Mouse (Mus musculus) MN1 (cell line): ENCODE data around the gene Prc1.

Experiments used
- DNase-seq: peaks from one replicate; pipeline ENCODE4 v3.0.0-alpha.2; 2016; ENCODE audit warnings: low spot score

The Prc1 gene

DNA sequence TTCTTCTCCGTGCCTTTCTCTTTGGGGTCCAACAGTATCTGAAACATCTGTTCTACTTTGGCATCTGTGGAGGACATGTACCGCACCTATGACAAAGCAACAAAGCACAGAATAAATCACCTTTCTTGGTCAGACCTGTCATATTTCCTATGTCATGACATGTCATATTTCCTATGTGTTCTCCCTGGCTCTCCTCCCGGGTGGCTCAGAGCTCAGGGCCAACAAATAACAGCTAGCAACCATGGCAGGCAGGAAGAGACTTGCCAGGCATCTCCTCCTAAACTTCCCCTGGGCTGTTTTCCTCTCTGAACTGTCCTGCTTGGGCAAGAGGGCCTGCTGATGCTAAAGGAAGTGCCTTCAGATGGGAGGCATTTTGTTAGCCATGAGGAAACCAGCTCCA is 42.7 kb downstream of the Prc1 start:
- no peak for DNase-seq

DNA sequence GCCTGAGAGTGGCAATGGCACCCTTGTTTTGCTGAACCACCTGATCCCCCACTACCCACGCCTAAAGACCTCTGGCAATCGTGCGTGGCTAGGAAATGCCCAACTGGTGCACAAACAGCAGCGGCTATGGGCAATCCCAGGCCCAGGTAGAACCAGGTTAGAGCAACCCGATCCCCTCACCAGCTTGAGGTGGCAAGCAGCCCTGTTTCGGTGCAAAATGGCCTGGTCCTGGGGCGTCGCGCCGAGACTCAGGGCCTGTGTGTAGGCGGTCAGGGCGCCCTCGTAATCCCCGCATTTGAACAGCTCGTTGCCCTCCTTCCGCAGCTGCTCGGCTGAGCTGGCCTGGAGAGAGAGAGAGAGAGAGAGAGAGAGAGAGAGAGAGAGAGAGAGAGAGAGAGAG is 45.1 kb downstream of the Prc1 start:
- peak; percentile 43 for DNase-seq

DNA sequence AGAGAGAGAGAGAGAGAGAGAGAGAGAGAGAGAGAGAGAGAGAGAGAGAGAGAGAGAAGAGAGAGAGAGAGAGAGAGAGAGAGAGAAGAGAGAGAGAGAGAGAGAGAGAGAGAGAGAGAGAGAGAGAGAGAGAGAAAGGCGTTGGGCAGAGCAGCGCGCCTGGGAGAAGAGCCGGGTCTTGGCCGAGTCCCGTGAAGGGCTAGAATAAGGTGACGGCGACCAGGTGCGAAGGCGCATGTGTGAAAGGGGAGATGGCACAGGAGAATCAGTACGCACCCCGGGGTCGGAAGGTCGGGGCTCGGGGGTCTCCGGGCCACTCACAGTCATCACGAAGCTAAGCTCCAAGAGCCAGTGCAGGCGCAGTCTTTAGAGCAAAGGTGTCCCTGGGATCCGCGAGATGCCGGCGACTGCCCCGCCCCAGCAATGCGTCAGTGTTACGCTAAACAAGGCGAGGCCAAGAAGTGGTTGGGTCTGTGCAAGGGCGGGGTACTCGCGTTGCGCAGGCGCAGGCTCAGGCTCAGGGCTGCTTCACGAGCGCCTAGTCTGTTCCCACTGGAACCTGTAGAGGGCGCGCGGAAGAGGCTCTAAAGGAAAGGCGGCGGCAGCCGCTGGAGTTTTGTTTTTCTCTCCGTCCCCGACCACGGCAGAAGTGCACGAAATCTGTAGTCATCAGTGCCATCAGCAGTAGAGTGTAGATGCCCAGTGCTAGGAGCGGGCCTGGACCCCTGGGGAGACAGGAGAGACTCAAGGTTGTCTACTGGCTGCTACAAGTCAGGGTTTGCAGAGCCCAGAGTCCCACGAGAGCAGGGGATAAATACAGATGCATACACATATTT is 45.8 kb downstream of the Prc1 start:
- peak; percentile 98 for DNase-seq

DNA sequence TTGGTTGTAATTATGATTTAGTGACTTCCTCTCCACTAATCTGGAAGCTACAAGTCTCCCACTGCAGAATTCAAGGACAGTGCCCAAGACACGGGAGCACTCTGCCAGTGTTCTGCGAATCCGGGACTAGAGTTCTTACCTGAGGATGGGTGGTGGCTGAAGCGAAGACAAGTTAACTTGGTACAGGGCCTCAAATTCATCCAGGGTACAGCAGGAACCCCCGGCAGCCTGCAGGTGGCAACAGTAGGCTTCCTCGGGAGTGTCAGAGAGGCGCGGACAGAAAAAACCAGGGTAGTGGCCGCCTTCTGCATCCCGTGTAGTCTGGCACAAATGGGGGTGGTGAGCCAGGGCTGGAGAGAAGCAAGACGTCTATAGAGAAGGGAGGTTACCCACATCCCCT is 46.5 kb downstream of the Prc1 start, which contains the start of gene Unc45a:
Unc45a (minus strand) TSS at position 213 of the 400 bp plus-strand sequence.
- DNase-seq = peak; percentile 86

DNA sequence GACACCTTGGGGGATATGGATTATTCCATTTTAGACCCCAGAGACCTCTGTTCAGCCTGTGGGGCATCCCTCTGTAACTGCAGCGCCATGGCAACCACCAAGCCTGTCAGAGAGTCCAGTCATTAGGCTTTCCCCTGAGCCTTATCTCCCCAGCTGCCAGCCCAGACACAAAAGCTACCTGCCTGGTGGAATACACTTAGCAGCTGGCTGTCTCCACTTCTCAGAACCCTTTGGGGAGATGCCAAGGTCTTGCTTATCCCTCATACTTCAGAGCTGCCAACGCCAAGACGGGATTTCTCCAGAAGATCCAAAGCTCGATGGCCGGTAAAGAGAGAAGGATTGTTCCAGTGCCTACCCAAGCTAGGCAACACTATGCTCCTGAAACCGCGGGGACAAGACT is 47.5 kb downstream of the Prc1 start:
- peak; percentile 66 for DNase-seq

DNA sequence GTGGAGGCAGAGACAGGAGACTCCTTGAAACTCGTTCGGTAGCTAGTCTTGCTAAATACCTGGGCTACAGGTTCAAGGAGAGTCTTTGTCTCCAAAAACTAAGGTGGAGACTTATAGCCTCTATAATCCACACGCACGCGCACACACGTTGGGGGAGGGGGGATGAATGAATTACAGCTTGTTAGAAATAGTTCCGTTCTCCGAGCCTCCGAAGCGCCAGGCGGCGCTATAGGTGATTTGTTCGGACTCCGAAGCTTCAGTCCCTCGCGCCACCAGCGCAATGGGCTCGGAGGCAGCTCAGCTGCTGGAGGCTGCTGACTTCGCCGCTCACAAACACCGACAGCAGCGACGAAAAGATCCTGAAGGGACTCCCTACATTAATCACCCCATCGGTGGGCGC is 48.6 kb downstream of the Prc1 start, which contains the start of gene Hddc3:
Hddc3 (plus strand) TSS at position 247 of the 400 bp plus-strand sequence.
- DNase-seq = peak; percentile 96

DNA sequence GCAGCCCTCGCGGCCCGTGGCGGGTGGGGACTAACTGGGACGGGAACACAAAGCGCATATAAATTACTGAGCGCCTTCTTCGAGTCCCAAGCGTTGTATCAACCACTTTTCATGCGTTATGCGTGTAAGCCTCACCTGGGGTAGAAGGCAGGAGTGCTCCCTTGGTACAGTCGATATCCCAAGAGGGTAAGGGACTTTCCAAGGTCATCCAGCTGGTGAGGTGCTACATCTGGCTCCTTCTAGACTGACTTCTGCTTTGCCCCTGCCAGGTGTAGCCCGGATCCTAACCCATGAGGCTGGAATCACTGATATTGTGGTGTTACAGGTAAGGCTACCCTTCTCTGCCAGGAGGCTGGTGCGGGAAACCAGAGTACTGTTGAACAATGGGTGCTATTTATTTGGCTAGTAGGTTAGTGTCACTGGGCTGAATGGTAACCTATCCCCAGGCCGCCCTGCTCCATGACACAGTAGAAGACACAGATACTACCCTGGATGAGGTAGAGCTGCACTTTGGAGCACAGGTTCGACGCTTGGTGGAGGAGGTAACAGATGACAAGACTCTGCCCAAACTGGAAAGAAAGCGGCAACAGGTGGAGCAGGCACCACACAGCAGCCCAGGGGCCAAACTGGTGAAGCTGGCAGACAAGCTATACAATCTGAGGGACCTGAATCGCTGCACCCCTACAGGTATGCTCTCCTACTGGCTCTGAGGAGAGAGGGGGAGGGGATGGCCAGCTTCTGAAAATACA is 49.2 kb downstream of the Prc1 start:
- no peak for DNase-seq

DNA sequence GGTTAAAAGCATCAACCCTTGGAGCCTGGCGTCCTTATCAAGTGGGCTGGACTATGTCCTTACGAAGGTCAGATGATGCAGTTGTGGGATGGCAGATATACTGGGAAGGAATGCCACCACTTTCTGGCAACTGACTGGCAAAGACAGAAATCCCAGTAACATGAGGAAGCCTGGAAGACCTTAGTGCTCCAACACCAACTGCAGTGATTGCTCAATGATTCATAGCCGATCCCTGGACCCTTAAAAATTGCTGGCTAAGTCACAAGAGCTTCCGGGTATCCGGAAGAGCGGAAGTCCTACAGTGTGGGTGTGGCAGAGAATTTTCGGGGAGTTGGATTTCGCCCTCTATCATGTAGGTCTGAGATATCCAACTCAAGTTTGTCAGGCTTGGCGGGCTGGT is 51.9 kb downstream of the Prc1 start:
- DNase-seq = no peak

DNA sequence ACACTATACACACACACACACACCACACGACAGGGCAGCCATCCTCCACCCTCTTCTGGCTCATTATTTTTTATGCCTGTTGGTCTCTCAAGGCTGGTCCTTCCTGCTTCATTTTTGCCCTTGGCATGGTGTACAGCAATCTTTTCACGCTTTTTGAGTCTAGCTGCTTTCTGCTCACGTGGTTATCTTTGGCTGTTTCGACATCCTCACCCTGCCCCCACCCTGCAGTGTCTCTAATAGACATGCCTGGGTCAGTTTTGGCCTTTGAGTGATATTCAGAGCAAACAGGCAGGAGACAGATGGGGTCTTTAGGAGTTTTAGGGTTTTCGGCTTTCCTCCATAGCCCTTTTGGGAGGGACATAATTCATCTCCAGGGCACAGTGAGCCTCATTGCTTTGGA is 52.6 kb downstream of the Prc1 start:
- DNase-seq = no peak

DNA sequence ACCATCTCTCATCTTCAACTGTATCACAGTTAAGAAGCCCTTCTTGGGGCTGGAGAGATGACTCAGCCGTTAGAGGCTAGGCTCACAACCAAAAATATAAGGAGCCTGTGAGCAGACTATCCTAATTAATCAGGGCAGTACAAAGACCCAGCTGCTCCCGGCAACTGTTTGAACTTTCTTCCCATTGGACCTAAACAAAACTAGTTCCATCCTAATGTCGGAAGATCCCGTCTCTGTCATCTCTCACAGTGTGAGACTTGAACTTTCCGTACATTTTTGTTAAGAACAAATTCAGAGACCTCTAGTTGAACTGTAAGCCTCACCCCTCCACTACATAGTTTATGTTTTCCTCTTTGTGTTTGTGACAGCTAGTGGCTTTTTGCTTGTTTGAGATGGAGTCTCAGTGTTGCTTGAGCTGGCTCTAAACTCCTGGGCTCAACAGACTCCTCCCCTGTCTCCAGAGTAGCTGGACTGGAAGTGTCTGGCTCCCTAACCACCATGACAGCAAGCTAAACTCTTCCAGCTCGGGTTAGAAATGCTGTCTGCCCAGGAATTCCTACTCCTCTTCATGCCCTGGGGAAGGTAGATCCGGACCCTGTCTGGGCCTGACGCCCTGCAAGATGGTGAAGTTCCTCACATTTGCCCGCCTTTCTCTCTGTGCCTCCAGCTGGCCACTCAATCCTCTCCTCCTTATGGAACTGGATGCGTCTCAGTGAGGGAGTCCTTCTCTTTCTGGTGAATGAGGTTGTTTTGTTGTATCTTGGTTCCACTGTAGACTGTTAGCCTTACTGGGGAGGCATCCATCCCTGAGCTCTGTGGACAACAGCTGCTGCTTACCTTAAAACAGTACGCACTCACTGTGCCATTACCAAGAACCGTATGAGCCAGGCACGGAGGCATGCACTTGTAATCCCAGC is 53.7 kb downstream of the Prc1 start:
- DNase-seq = no peak

DNA sequence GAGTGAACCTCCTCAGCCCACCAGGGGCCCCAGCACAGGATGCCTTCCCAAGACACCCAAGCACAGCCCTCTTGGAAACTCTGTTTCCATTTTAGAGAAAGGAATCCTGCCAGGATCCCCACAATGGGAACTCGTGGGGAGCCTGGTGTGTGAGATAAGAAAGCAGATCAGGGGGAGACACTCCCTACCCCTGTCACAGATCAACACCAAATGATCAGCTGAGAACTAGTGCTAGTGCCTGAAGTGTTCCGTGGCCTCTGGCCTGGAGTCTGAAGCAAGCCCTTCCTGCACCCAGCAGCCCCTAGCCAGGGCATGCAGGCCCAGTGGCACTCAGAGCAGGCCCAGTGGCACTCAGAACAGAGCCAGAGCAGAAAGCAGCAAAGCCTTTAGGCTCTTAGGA is 56.6 kb downstream of the Prc1 start:
- DNase-seq = no peak

DNA sequence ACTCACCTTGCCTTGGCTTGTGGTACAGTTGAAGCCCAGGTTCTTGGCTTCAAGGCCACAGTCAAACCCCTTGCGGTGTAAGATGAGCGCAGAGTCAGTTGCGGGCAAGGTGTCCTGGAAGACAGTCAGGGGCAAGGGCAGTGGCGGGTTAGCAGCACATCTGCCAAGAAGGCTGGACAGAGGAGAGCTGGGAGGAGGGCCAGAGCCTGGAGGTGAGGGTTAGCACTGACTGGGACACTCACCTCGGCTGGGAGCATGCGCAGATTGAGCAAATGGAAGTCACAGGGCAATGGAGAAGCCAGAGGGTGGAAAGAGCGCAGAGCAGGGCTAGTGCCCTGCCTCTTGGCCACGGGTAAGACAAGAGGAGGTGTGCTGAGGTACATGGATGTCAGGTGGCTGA is 58.7 kb downstream of the Prc1 start:
- no peak for DNase-seq

DNA sequence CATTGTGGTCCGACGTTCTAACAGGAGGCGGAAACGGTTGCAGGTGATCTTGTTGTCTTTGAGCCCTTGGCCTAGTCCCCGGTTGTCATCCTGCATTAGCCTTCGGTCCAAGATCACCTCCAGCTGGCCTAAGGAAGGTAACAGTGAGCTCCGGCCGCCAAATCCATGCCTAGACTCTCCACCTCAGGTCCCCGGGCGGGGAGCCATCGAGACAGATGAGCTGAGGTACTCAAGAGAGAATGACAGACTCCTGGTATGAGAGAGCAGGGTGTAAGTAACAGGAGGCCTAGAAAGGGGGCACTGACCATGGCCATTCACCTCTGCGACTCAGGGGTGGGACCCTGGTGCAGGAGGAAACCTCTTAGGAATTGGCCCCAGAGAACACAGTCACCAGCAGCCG is 62.1 kb downstream of the Prc1 start:
- DNase-seq = no peak

DNA sequence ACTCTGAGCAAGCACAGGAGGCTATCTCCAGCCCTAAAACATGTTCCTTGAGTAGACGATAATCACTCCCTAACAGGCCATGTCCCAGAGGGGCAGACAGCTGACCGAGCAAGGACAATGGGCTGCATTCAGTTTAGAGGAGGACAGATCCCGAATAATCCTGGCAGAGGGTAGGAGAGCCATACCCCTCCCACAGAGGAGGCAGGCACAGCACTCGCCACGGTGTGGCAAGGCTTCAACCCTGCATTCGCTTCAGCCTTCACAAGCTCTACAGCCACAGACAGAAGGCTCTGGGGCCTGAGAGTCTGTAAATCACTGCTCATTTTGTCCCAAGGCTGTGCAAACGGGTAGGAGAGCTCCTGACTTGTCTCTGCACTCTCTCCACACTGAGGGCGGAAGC is 62.9 kb downstream of the Prc1 start:
- peak; percentile 80 for DNase-seq

DNA sequence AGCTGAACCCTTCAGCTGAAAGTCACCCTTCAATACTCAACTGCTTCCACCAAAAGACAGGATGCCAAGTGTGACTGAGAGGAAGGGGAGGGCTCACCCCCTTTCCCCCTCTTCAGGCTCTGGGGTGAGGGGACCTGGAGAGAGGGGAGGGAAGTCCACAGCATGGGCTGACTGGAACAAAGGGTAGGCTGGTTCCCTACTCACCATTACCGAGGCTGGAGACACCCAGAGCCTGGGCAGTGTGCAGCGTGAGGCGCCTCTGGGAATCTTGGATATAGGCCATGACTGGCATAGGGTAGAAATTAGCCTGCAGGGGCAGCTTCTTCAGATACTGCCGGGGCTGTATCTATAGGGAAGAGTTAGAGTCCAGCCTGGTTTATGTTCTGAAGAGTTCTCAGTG is 63.8 kb downstream of the Prc1 start:
- DNase-seq = peak; percentile 36

DNA sequence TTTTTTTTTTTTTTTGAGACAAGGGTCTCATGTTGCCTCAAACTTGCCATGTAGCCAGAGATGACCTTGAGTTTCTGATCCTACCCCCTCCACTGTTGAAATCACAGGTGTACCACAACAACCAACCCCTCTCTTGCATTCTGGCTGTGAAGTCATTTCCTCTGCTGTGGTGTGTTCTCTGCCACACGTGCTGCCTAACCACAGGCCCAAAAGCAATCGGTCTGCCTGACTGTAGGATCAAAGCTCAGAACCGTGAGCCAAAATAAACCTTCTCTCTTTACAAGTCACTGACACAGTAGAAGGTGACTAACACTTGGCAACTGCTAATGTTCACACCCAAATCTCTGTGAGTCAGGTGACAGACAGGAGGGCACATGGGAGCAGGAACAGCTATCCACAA is 66.2 kb downstream of the Prc1 start:
- DNase-seq = no peak

DNA sequence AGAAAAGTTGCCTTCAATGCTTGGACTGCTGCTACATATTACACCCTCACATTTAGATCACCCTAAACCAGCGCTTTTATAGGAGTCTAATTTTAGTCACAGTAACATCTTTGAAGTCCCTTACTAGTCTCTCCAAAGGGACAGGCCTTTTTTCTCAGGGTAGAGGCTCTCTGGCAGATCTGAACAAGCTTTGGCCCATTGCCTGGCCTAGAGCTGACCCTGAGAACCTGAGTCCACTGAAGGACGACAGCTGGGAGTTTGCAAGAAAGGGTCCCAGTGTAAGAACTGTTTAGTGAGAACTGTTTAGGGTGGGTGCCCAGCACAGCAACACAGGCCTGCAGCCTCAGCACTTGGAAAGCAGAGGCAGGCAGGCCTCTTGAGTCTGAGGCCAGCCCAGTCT is 71.5 kb downstream of the Prc1 start:
- no peak for DNase-seq
